8 mouse cellular contexts compared by ENCODE assay signal in genomic region chr2:165888813-165889221, GRCm38 (mm10). TPM values are rescaled to one million over a fixed set of nuclear protein-coding genes. Genes with fewer than 3 reads are reported as not detected.
DNase-seq lines count a peak whose midpoint lies in the region; ATAC-seq and TF ChIP-seq lines count a peak whose summit lies in the region.

No protein-coding gene starts in this region.

- no peak overlapping the region for H3K4me3 ChIP-seq in heart, embryonic 11.5 days (ENCODE audit: low read depth, low read length)
- peak overlapping the region; percentile 16 to 30 for H3K4me3 ChIP-seq in MEL (ENCODE audit: control insufficient read depth in 1 of 2, insufficient read depth in 1 of 2, low read depth in 2 of 2, low read length in 2 of 2)
- no peak overlapping the region for H3K4me3 ChIP-seq in hindbrain, embryonic 11.5 days (ENCODE audit: low read depth, low read length)
- H3K4me3 ChIP-seq in liver, embryonic 15.5 days (replicated peaks) = peak overlapping the region; percentile 33
- H3K4me3 ChIP-seq in stomach, embryonic 14.5 days (ENCODE audit: low read depth, low read length) = no peak overlapping the region

- no peak for TF ChIP-seq EP300 in MEL (IDR thresholded peaks at IDR 0.05; ENCODE audit: low read depth in 1 of 2, low read length in 2 of 2)

- H3K4me1 ChIP-seq in heart, embryonic 11.5 days (ENCODE audit: control insufficient read depth, insufficient read depth, low read length) = peaks cover 64% of the 10 kb centered on the region
- peaks cover 27 to 59% of the 10 kb centered on the region in 2 experiments for H3K4me1 ChIP-seq in MEL (ENCODE audit: control insufficient read depth in 1 of 2, insufficient read depth in 2 of 2, low read length in 2 of 2)
- peaks cover 44% of the 10 kb centered on the region for H3K4me1 ChIP-seq in hindbrain, embryonic 11.5 days (replicated peaks; ENCODE audit: control insufficient read depth, insufficient read depth, low read length)
- H3K4me1 ChIP-seq in liver, embryonic 15.5 days (replicated peaks) = peaks cover 82% of the 10 kb centered on the region
- peaks cover 53% of the 10 kb centered on the region for H3K4me1 ChIP-seq in stomach, embryonic 14.5 days (ENCODE audit: control insufficient read depth, insufficient read depth, low read length)

- intact Hi-C loops in heart, postnatal 36 days (cut with DNase I) = no loop called here
- intact Hi-C loops in left cerebral cortex, postnatal 25 days (cut with DNase I) = no loop called here

- 7% methylated on average over 3 of the region's 3 CpGs for WGBS in heart, embryonic 11.5 days (ENCODE audit: insufficient replicate concordance)
- WGBS in hindbrain, embryonic 11.5 days = 8% methylated on average over 3 of the region's 3 CpGs
- under 1% methylated on average over 3 of the region's 3 CpGs for WGBS in liver, embryonic 15.5 days (ENCODE audit: insufficient replicate concordance)
- 17% methylated on average over 3 of the region's 3 CpGs for WGBS in stomach, embryonic 14.5 days

- H3K4me2 ChIP-seq in heart, embryonic 11.5 days = peak overlapping the region; percentile 43
- H3K4me2 ChIP-seq in hindbrain, embryonic 11.5 days (replicated peaks; ENCODE audit: low read depth, low read length) = no peak overlapping the region
- H3K4me2 ChIP-seq in liver, embryonic 15.5 days = peak overlapping the region; percentile 96
- no peak overlapping the region for H3K4me2 ChIP-seq in stomach, embryonic 14.5 days (replicated peaks; ENCODE audit: low read depth, low read length)

- TF ChIP-seq POLR2A in MEL (IDR thresholded peaks at IDR 0.05; ENCODE audit: control insufficient read depth in 1 of 2, insufficient read depth in 1 of 2, low read depth in 1 of 2, low read length in 2 of 2, poor library complexity in 1 of 2) = peak in 1 of 2 experiments; percentile 27; a peak in 2 of 4 replicates

- no peaks in the 10 kb centered on the region for H3K27me3 ChIP-seq in heart, embryonic 11.5 days (ENCODE audit: control insufficient read depth, insufficient read depth, low read length)
- H3K27me3 ChIP-seq in MEL (ENCODE audit: control insufficient read depth in 1 of 2, insufficient read depth in 2 of 2, low read length in 2 of 2) = no peaks in the 10 kb centered on the region
- no peaks in the 10 kb centered on the region for H3K27me3 ChIP-seq in hindbrain, embryonic 11.5 days (ENCODE audit: control insufficient read depth, insufficient read depth, low read length)
- H3K27me3 ChIP-seq in liver, embryonic 15.5 days = no peaks in the 10 kb centered on the region
- H3K27me3 ChIP-seq in stomach, embryonic 14.5 days (ENCODE audit: control insufficient read depth, insufficient read depth, low read length) = no peaks in the 10 kb centered on the region

- DNase-seq in heart, postnatal 36 days = no peak
- DNase-seq in MEL (ENCODE audit: low read depth, low spot score) = no peak
- no peak for DNase-seq in hindbrain, embryonic 11.5 days (ENCODE audit: low spot score)
- no peak for DNase-seq in left cerebral cortex, postnatal 25 days (ENCODE audit: low spot score in 2 of 2)
- no peak for DNase-seq in right cerebral cortex, adult 2 months (ENCODE audit: low spot score in 2 of 2)

- no peak for TF ChIP-seq CTCF in MEL (IDR thresholded peaks at IDR 0.05 in 2 of 3, conservative IDR thresholded peaks at IDR 0.05 in 1 of 3; ENCODE audit: control insufficient read depth in 1 of 3, insufficient read depth in 1 of 3, low read depth in 2 of 3, low read length in 3 of 3, poor library complexity in 1 of 3, severe bottlenecking in 1 of 3)

- ATAC-seq in heart, embryonic 11.5 days (replicated peaks; ENCODE audit: insufficient number of reproducible peaks, low FRiP score, low TSS enrichment) = no peak
- ATAC-seq in hindbrain, embryonic 11.5 days (ENCODE audit: low FRiP score) = no peak
- peak; percentile 13 for ATAC-seq in liver, embryonic 15.5 days (ENCODE audit: insufficient read depth)
- no peak for ATAC-seq in stomach, embryonic 14.5 days (ENCODE audit: insufficient number of reproducible peaks, insufficient read depth, low FRiP score, low read depth)

- H3K79me2 ChIP-seq in MEL (ENCODE audit: control insufficient read depth, insufficient read depth, low read length, poor library complexity) = peaks cover 57% of the 10 kb centered on the region

- H3K9me3 ChIP-seq in heart, embryonic 11.5 days (replicated peaks; ENCODE audit: control insufficient read depth, low read length) = no peaks in the 10 kb centered on the region
- no peaks in the 10 kb centered on the region for H3K9me3 ChIP-seq in MEL (replicated peaks; ENCODE audit: insufficient read depth, low read length)
- H3K9me3 ChIP-seq in hindbrain, embryonic 11.5 days (ENCODE audit: control insufficient read depth, low read length) = no peaks in the 10 kb centered on the region
- no peaks in the 10 kb centered on the region for H3K9me3 ChIP-seq in liver, embryonic 15.5 days (replicated peaks)
- H3K9me3 ChIP-seq in stomach, embryonic 14.5 days (ENCODE audit: control insufficient read depth, low read depth, low read length) = no peaks in the 10 kb centered on the region

- H3K36me3 ChIP-seq in heart, embryonic 11.5 days (ENCODE audit: control insufficient read depth, insufficient read depth, low read length) = no peaks in the 10 kb centered on the region
- H3K36me3 ChIP-seq in MEL (ENCODE audit: control insufficient read depth in 1 of 2, insufficient read depth in 2 of 2, low read length in 2 of 2) = peaks cover 0 to 40% of the 10 kb centered on the region in 2 experiments; a peak in 2 of 4 replicates
- H3K36me3 ChIP-seq in hindbrain, embryonic 11.5 days (ENCODE audit: control insufficient read depth, insufficient read depth, low read length) = no peaks in the 10 kb centered on the region
- no peaks in the 10 kb centered on the region for H3K36me3 ChIP-seq in liver, embryonic 15.5 days (replicated peaks)
- no peaks in the 10 kb centered on the region for H3K36me3 ChIP-seq in stomach, embryonic 14.5 days (ENCODE audit: control insufficient read depth, insufficient read depth, low read length)

- H3K9ac ChIP-seq in heart, embryonic 11.5 days (ENCODE audit: low read depth, low read length) = peak overlapping the region; percentile 88
- H3K9ac ChIP-seq in MEL (ENCODE audit: control insufficient read depth, low read depth, low read length, poor library complexity, severe bottlenecking) = peak overlapping the region; percentile 64
- H3K9ac ChIP-seq in hindbrain, embryonic 11.5 days (ENCODE audit: low read depth, low read length) = peak overlapping the region; percentile 42; the same call in 1 of the 2 replicates
- peak overlapping the region; percentile 50 for H3K9ac ChIP-seq in liver, embryonic 15.5 days
- H3K9ac ChIP-seq in stomach, embryonic 14.5 days (replicated peaks; ENCODE audit: low read depth, low read length) = no peak overlapping the region

- TF ChIP-seq RAD21 in MEL (IDR thresholded peaks at IDR 0.05; ENCODE audit: low read depth, low read length) = no peak

- H3K27ac ChIP-seq in heart, embryonic 11.5 days (ENCODE audit: low read depth, low read length) = peak overlapping the region; percentile 100
- peak overlapping the region; percentile 95 for H3K27ac ChIP-seq in MEL (ENCODE audit: control insufficient read depth, low read depth, low read length)
- peak overlapping the region; percentile 100 for H3K27ac ChIP-seq in hindbrain, embryonic 11.5 days (ENCODE audit: low read depth, low read length)
- peak overlapping the region; percentile 100 for H3K27ac ChIP-seq in liver, embryonic 15.5 days (replicated peaks)
- peak overlapping the region; percentile 100 for H3K27ac ChIP-seq in stomach, embryonic 14.5 days (ENCODE audit: low read length)

TF ChIP-seq in MEL, 35 proteins besides CTCF, POLR2A, EP300 and RAD21 (continues in another document):
- peak; percentile 76; the same call in 1 of the 2 replicates for TF ChIP-seq MXI1 (IDR thresholded peaks at IDR 0.05; ENCODE audit: low read depth, low read length)
- no peak for TF ChIP-seq NRF1 (IDR thresholded peaks at IDR 0.05; ENCODE audit: insufficient read depth, low read depth, low read length, poor library complexity, severe bottlenecking)
- TF ChIP-seq NELFE (IDR thresholded peaks at IDR 0.05; ENCODE audit: low read depth, low read length) = peak; percentile 62
- no peak for TF ChIP-seq HCFC1 (IDR thresholded peaks at IDR 0.05; ENCODE audit: low read depth, low read length)
- TF ChIP-seq CHD2 (IDR thresholded peaks at IDR 0.05; ENCODE audit: low read length) = no peak
- TF ChIP-seq USF1 (IDR thresholded peaks at IDR 0.05; ENCODE audit: low read depth, low read length) = no peak
- TF ChIP-seq ETS1 (IDR thresholded peaks at IDR 0.05; ENCODE audit: low read depth, low read length) = peak; percentile 15; the same call in 1 of the 2 replicates
- TF ChIP-seq ELF1 (IDR thresholded peaks at IDR 0.05; ENCODE audit: low read depth, low read length) = 0 out of 2 replicates have a peak, but pooled peaks have one; percentile 4
- peak; percentile 72 for TF ChIP-seq MAX (IDR thresholded peaks at IDR 0.05; ENCODE audit: low read length)
- no peak for TF ChIP-seq TCF12 (IDR thresholded peaks at IDR 0.05; ENCODE audit: low read depth, low read length)
- 0 out of 2 replicates have a peak, but pooled peaks have one; percentile 82 for TF ChIP-seq MAZ (IDR thresholded peaks at IDR 0.05; ENCODE audit: low read depth, low read length)
- TF ChIP-seq MYB (IDR thresholded peaks at IDR 0.05; ENCODE audit: low read depth, low read length) = no peak
- TF ChIP-seq ZC3H11A (IDR thresholded peaks at IDR 0.05; ENCODE audit: low read depth, low read length) = no peak
- peak; percentile 61; the same call in 1 of the 2 replicates for TF ChIP-seq MYC (IDR thresholded peaks at IDR 0.05; ENCODE audit: low read depth, low read length)
- TF ChIP-seq JUND (IDR thresholded peaks at IDR 0.05; ENCODE audit: low read depth, low read length) = peak; percentile 79; the same call in 1 of the 2 replicates
- peak; percentile 83; the same call in 1 of the 2 replicates for TF ChIP-seq CHD1 (IDR thresholded peaks at IDR 0.05; ENCODE audit: low read depth, low read length)
- 0 out of 2 replicates have a peak, but pooled peaks have one; percentile 16 for TF ChIP-seq E2F4 (IDR thresholded peaks at IDR 0.05; ENCODE audit: borderline replicate concordance, low read depth, low read length)
- TF ChIP-seq SIN3A (IDR thresholded peaks at IDR 0.05; ENCODE audit: low read length) = no peak; the same call in none of the 2 replicates

RNA-seq across cellular contexts. Expression of gene Zmynd8, which starts 10.0 kb away (rescaled TPM):
- polyA plus RNA-seq in heart, embryonic 11.5 days (2014; fragmentation: Nextera tagmentation; extraction: Ambion mirVana) = 39.6 and 47.6 TPM in 2 replicates
- total RNA-seq in heart, postnatal 36 days (2021) = 10 to 100 TPM; 46.5 to 48.0 TPM
- total RNA-seq in MEL (2012; rRNA removed) = 30.3 and 37.3 TPM in 2 replicates
- 10 to 100 TPM; 41.6 to 89.2 TPM for polyA plus RNA-seq in MEL (2012; ENCODE audit: insufficient read depth in 1 of 2, insufficient read length in 2 of 2, low read depth in 1 of 2, low replicate concordance in 2 of 2, missing spikeins in 1 of 2)
- polyA plus RNA-seq in hindbrain, embryonic 11.5 days (2014; fragmentation: Nextera tagmentation; extraction: Ambion mirVana) = 41.9 and 52.9 TPM in 2 replicates
- polyA plus RNA-seq in liver, embryonic 15.5 days (2015; fragmentation: Nextera tagmentation; extraction: Ambion mirVana) = 19.1 and 24.6 TPM in 2 replicates
- polyA plus RNA-seq in stomach, embryonic 14.5 days (2014; fragmentation: Nextera tagmentation; extraction: Ambion mirVana) = 53.1 and 57.6 TPM in 2 replicates
- total RNA-seq in left cerebral cortex, postnatal 25 days (2021) = 100 to 1,000 TPM; 160 to 162 TPM

Comparison
In these comparisons a context has a peak if more than half of its experiments do, and no peak if none do; other contexts are left out.
1. H3K4me2 ChIP-seq: peak in heart, embryonic 11.5 days (single experiment) and liver, embryonic 15.5 days (single experiment); none in hindbrain, embryonic 11.5 days (single experiment) and stomach, embryonic 14.5 days (single experiment).
2. H3K4me3 ChIP-seq: peak in MEL (2 of 2) and liver, embryonic 15.5 days (single experiment); none in heart, embryonic 11.5 days (single experiment), hindbrain, embryonic 11.5 days (single experiment) and stomach, embryonic 14.5 days (single experiment).
3. Peak in every context shown above with its lines, with median percentiles within 50 percentile points of each other: H3K27ac ChIP-seq.